Mouse (Mus musculus) left cerebral cortex, adult 9 months (tissue): ENCODE results near the gene Olfr1042.
"Not testable (repeated sequence)": the region's sequence is repeated elsewhere in the genome, so short reads cannot be mapped to it uniquely, and the experiment has no call there.

Experiments used
- DNase-seq, 2 experiments: peaks; one replicate each; pipeline ENCODE4 v3.0.0; 2022; ENCODE audit warnings: low spot score in 2 of 2

Gene Olfr1042

GRCm38 (mm10) chr2:86161738-86162137, at the start of gene Olfr1042:
TSS of gene Olfr1042 (minus strand) at chr2:86161838.
- no peak for DNase-seq

GRCm38 (mm10) chr2:86202909-86203308, 41.3 kb upstream of the Olfr1042 start, which contains the start of gene Olfr1045:
TSS of gene Olfr1045 (minus strand) at chr2:86203009.
- DNase-seq = no peak

- no peak for DNase-seq
Measured at GRCm38 (mm10) chr2:86195863-86196262, 34.2 kb upstream of the Olfr1042 start.

GRCm38 (mm10) chr2:86185583-86185982, 23.9 kb upstream of the Olfr1042 start, which contains the start of gene Olfr52:
TSS of gene Olfr52 (minus strand) at chr2:86185683.
- no peak for DNase-seq

GRCm38 (mm10) chr2:86179950-86180349, 18.3 kb upstream of the Olfr1042 start:
- no peak for DNase-seq

GRCm38 (mm10) chr2:86177720-86178119, 16.1 kb upstream of the Olfr1042 start, which contains the start of gene Olfr1044:
TSS of gene Olfr1044 (minus strand) at chr2:86177820.
- no peak for DNase-seq

- DNase-seq = not testable (repeated sequence)
Measured at GRCm38 (mm10) chr2:86175422-86175821, 13.8 kb upstream of the Olfr1042 start.

- DNase-seq = no peak
Measured at GRCm38 (mm10) chr2:86167422-86167821, 5.8 kb upstream of the Olfr1042 start, which contains the start of gene Olfr1043. TSS of gene Olfr1043 (minus strand) at chr2:86167522.

GRCm38 (mm10) chr2:86146632-86147031, 15.0 kb downstream of the Olfr1042 start, which contains the start of gene Olfr1040:
TSS of gene Olfr1040 (minus strand) at chr2:86146732.
- no peak for DNase-seq

GRCm38 (mm10) chr2:86135828-86136227, 25.8 kb downstream of the Olfr1042 start, which contains the start of gene Olfr1039:
TSS of gene Olfr1039 (minus strand) at chr2:86135928.
- DNase-seq = no peak
